Mouse (Mus musculus) midbrain, postnatal 0 days (tissue): ENCODE measurements at regions not wholly inside any gene's neighbourhood (a gene's known extent, or its start where the extent isn't known, plus 50 kb on each side); places are given as distances from the start of the nearest gene placed in this dataset.

Experiments used
- ATAC-seq: fragments of 200-750 bp; cut with Nextera tagmentation; 2 replicates; pipeline ENCODE4 v1.8.0; 2017; ENCODE audit warnings: moderate number of reproducible peaks, mild to moderate bottlenecking, moderate TSS enrichment, moderate library complexity; ENCODE audit not compliant: low FRiP score
- DNase-seq: peaks from one replicate; pipeline ENCODE4 v3.0.0-alpha.2; 2015; ENCODE audit warnings: low spot score
- H3K27ac ChIP-seq: fragments of 300-500 bp; sonication (generic); 2 replicates; pipeline ENCODE4 v1.5.1; 2014; ENCODE audit warnings: low read depth, mild to moderate bottlenecking, low read length, mixed read lengths
- H3K27me3 ChIP-seq: fragments of 300-500 bp; sonication (generic); 2 replicates; pipeline ENCODE4 v1.6.1; 2014; ENCODE audit warnings: low read length, control low read depth, mixed read lengths; ENCODE audit not compliant: insufficient read depth
- H3K36me3 ChIP-seq: fragments of 300-500 bp; sonication (generic); 2 replicates; pipeline ENCODE4 v1.6.1; 2014; ENCODE audit warnings: low read length, control low read depth, mixed read lengths; ENCODE audit not compliant: insufficient read depth
- H3K4me1 ChIP-seq: fragments of 300-500 bp; sonication (generic); 2 replicates; pipeline ENCODE4 v1.6.1; 2014; ENCODE audit warnings: mild to moderate bottlenecking, control low read depth, antibody characterized with exemption, low read length, mixed read lengths; ENCODE audit not compliant: insufficient read depth
- H3K4me2 ChIP-seq: fragments of 300-500 bp; sonication (generic); 2 replicates; pipeline ENCODE4 v1.6.1; 2014; ENCODE audit warnings: low read depth, mild to moderate bottlenecking, low read length, mixed read lengths; ENCODE audit not compliant: poor library complexity, severe bottlenecking
- H3K4me3 ChIP-seq: fragments of 300-500 bp; sonication (generic); 2 replicates; pipeline ENCODE4 v1.5.1; 2014; ENCODE audit warnings: low read depth, mild to moderate bottlenecking, low read length, moderate library complexity
- H3K9ac ChIP-seq: fragments of 300-500 bp; sonication (generic); replicated peaks from 2 replicates; pipeline ENCODE4 v1.6.1; 2014; ENCODE audit warnings: mild to moderate bottlenecking, low read length, moderate library complexity, mixed read lengths; ENCODE audit not compliant: poor library complexity, severe bottlenecking
- H3K9me3 ChIP-seq: fragments of 300-500 bp; sonication (generic); 2 replicates; pipeline ENCODE4 v1.6.1; 2016; ENCODE audit warnings: low read length, control low read depth
- CTCF ChIP-seq: IDR thresholded peaks from 2 replicates; pipeline ENCODE4 v1.5.1; 2016; ENCODE audit warnings: antibody characterized with exemption, mild to moderate bottlenecking
- WGBS: fragments of 180-500 bp; shearing (Covaris S2); extraction: QIAGEN DNeasy Blood & Tissue Kit; methylation state at CpG from one replicate; pipeline ENCODE4 v1.1.7; 2014; 5-methylcytosine and 5-hydroxymethylcytosine counted together

DNA sequence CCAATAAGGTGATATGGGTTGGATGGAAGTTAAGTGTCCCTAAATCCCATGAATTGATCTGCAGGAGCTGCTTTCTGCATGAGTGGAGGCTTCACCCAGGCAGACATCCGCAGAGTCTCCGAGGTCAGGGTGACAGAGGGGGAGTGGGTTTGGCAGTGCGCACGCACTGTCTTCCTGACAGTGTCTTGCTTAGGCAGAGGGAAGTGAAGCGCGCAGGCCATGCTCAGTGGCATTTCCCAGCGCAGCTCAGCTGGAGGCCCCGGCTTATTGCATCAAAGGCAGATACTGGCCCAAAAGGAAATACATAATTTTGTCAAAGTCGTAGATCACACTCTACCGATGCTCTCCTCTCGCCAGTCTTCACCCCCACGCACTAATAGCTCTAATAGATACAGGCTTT lies 252.7 kb upstream of the Dnajc24 start:
- WGBS: 25% methylated on average over 12 of the region's 12 CpGs
- Histone ChIP-seq H3K4me2 (no peak overlapping the region), H3K9me3 (no peaks in the 10 kb centered on the region)

DNA sequence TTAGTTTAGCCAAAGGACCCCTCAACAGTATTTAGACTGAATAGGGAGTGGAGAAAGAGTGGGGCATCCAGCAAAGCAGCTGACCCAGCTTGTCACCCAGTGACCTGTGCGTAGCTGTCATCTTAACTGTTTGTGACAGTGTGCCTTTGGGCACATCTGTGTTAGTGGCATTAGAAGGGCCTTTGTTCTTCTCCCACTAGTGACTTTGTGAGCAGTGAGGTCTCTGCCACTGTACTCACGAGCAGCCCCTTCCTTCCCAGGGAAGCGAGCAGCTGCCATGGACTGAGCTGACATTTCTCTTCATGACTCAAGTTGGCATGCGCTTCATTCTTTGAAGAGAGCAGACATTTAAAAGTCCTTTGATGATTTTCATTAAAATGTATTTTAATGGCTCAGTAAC lies 231.0 kb upstream of the Dnajc24 start:
- Histone ChIP-seq H3K4me1 (no peaks in the 10 kb centered on the region), H3K36me3 (no peaks in the 10 kb centered on the region), H3K27ac (no peak overlapping the region), H3K9me3 (no peaks in the 10 kb centered on the region), H3K27me3 (no peaks in the 10 kb centered on the region), H3K4me3 (no peak overlapping the region), H3K4me2 (no peak overlapping the region), H3K9ac (no peak overlapping the region)
- TF ChIP-seq CTCF: no peak
- DNase-seq: peak; percentile 37
- ATAC-seq: no peak
- 62% methylated on average over 4 of the region's 4 CpGs for WGBS

More for the DNA sequence above, 252.7 kb upstream of the Dnajc24 start:
- DNase-seq (peak; percentile 54), ATAC-seq (peak; percentile 58; the same call in 1 of the 2 replicates)
- TF ChIP-seq CTCF: no peak
- H3K4me1 ChIP-seq: no peaks in the 10 kb centered on the region
- no peak overlapping the region for H3K4me3 ChIP-seq
- no peaks in the 10 kb centered on the region for H3K36me3 ChIP-seq
- H3K27me3 ChIP-seq: no peaks in the 10 kb centered on the region; the same call in 1 of the 2 replicates
- no peak overlapping the region for H3K27ac ChIP-seq
- H3K9ac ChIP-seq: no peak overlapping the region

DNA sequence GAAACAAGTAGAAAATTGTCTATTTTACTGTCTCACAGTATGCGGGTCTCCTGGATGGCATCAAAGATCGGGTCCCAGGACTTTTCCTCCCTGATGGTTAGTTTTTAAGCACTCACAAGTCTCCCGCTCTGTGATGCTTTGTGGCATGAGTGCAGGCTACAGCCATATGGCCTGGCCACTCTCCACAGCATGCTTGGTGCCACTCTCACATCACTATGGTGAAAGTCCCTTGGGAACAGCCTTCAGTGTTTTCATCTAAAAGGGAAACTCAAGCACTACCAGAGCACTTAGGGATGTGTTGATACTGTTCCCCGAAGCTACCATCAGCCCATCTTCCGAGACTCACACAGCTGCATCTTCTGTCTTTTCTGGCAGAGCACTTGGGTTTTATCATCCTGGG lies 227.8 kb upstream of the Dnajc24 start:
- peak; percentile 82 for DNase-seq
- Histone ChIP-seq H3K27ac (no peak overlapping the region), H3K27me3 (no peaks in the 10 kb centered on the region), H3K4me1 (no peaks in the 10 kb centered on the region), H3K9ac (no peak overlapping the region), H3K36me3 (no peaks in the 10 kb centered on the region), H3K4me3 (no peak overlapping the region), H3K4me2 (no peak overlapping the region), H3K9me3 (no peaks in the 10 kb centered on the region)
- ATAC-seq: no peak
- TF ChIP-seq CTCF: no peak
- 74% methylated on average over 5 of the region's 5 CpGs for WGBS

DNA sequence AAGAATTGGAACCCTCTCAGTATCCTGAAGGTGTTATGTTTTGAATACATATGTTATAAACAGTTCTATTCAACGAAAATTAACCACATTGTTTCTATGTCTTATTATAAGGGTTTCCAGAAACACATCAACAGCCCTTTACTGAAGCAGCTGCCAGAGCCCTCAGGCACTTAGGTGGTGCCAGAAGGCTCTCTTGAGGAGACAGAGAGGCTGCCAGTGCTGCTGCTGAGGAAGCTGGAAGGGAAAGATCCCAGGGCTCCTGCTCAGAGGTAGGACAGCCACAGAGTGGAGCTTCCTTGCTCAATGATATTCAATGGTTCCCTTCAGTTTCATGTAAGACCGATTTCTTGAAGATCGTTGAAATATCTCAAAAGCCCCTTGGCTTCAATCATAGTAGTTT lies 226.7 kb upstream of the Dnajc24 start:
- Histone ChIP-seq H3K27me3 (no peaks in the 10 kb centered on the region), H3K4me2 (no peak overlapping the region), H3K4me3 (no peak overlapping the region), H3K27ac (no peak overlapping the region), H3K36me3 (no peaks in the 10 kb centered on the region), H3K4me1 (no peaks in the 10 kb centered on the region), H3K9ac (no peak overlapping the region), H3K9me3 (no peaks in the 10 kb centered on the region)
- 81% methylated on average over 3 of the region's 3 CpGs for WGBS
- TF ChIP-seq CTCF: no peak
- no peak for ATAC-seq
- peak; percentile 23 for DNase-seq

DNA sequence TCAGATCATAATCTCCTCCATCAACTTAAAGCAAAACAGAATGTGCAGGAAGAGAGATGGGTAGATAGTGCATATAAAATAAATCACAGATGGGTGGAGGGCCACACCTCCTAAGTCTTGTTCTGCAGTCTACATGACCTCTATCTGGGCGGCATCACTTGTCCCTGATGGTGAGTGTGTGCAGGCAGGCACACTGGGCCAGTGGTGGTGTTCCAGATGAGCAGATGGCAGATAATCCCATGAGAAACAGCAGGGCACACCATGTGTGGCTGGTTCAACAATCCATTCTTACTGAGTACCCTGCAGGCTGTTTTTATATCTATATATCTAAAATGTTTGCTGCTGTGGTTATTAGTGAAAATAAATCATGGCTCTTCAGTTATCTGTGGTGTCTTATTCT lies 224.9 kb upstream of the Dnajc24 start:
- Histone ChIP-seq H3K4me3 (no peak overlapping the region), H3K27ac (no peak overlapping the region), H3K4me2 (no peak overlapping the region), H3K36me3 (no peaks in the 10 kb centered on the region), H3K9ac (no peak overlapping the region), H3K9me3 (no peaks in the 10 kb centered on the region), H3K4me1 (no peaks in the 10 kb centered on the region), H3K27me3 (no peaks in the 10 kb centered on the region)
- ATAC-seq (no peak), DNase-seq (peak; percentile 12)
- WGBS: 64% methylated on average over 1 of the region's 1 CpGs
- no peak for TF ChIP-seq CTCF

DNA sequence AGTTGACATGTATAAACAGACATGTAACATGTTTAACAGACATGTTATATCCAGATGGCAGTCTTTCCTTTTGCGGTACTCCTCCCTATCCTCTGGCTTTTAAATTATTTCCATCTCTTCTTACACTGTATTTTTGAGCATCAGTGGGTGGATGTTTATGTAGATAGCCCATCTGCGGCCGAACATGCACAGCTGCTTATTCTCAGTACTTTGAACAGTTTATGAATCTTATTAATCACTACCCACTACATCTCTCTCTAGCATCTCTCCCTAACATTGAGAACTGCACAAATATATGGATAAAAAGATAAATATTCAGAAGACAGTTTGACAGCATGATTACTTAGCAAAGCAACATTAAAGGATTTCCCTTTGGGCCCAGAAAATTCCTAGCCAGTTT lies 212.8 kb upstream of the Dnajc24 start:
- Histone ChIP-seq H3K36me3 (no peaks in the 10 kb centered on the region), H3K9ac (no peak overlapping the region), H3K9me3 (no peaks in the 10 kb centered on the region), H3K27me3 (no peaks in the 10 kb centered on the region), H3K4me1 (no peaks in the 10 kb centered on the region), H3K4me3 (no peak overlapping the region), H3K4me2 (no peak overlapping the region), H3K27ac (no peak overlapping the region)
- ATAC-seq (no peak), DNase-seq (no peak)
- TF ChIP-seq CTCF: no peak
- WGBS: 92% methylated on average over 3 of the region's 3 CpGs
